Mouse (Mus musculus): Measurements from ENCODE around the gene Evl. TPM values are rescaled to one million over a fixed set of nuclear protein-coding genes. Genes with fewer than 3 reads are reported as not detected.
A peak's percentile ranks its signal among the peaks of the same experiment; 100 is the strongest.

Gene Evl
- total RNA-seq, 2 experiments from 2014 or later, result 140 to 145 TPM

GRCm38 (mm10) chr12:108591586-108591985 lies 37.1 kb downstream of the Evl start:
- DNase-seq, result no peak

- no peak for DNase-seq
Observed at GRCm38 (mm10) chr12:108592866-108593265, 38.3 kb downstream of the Evl start.

GRCm38 (mm10) chr12:108600864-108601263 lies 46.3 kb downstream of the Evl start:
- DNase-seq, result no peak

GRCm38 (mm10) chr12:108601326-108601725 lies 46.8 kb downstream of the Evl start:
- no peak for DNase-seq

GRCm38 (mm10) chr12:108604546-108604945 lies 50.0 kb downstream of the Evl start:
- no peak for DNase-seq

- peak; percentile 9 for DNase-seq
Observed at GRCm38 (mm10) chr12:108605521-108606281, 51.2 kb downstream of the Evl start.

- no peak for DNase-seq
Observed at GRCm38 (mm10) chr12:108606321-108606720, 51.8 kb downstream of the Evl start.

- DNase-seq, result no peak
Observed at GRCm38 (mm10) chr12:108609446-108609845, 54.9 kb downstream of the Evl start.

- DNase-seq, result no peak
Observed at GRCm38 (mm10) chr12:108610255-108610654, 55.7 kb downstream of the Evl start.

GRCm38 (mm10) chr12:108613081-108613480 lies 58.6 kb downstream of the Evl start:
- DNase-seq, result peak; percentile 69

- no peak for DNase-seq
Observed at GRCm38 (mm10) chr12:108617511-108617910, 63.0 kb downstream of the Evl start.

GRCm38 (mm10) chr12:108619853-108620416 lies 65.4 kb downstream of the Evl start:
- no peak for DNase-seq

- no peak for DNase-seq
Observed at GRCm38 (mm10) chr12:108622406-108622805, 67.9 kb downstream of the Evl start.

- DNase-seq, result no peak
Observed at GRCm38 (mm10) chr12:108629556-108629955, 75.0 kb downstream of the Evl start.

GRCm38 (mm10) chr12:108630741-108631688 lies 76.5 kb downstream of the Evl start:
- no peak for DNase-seq

- no peak for DNase-seq
Observed at GRCm38 (mm10) chr12:108632501-108632900, 78.0 kb downstream of the Evl start.

GRCm38 (mm10) chr12:108634031-108634430 lies 79.5 kb downstream of the Evl start:
- no peak for DNase-seq

GRCm38 (mm10) chr12:108635501-108635900 lies 81.0 kb downstream of the Evl start:
- DNase-seq, result no peak

- no peak for DNase-seq
Observed at GRCm38 (mm10) chr12:108637440-108637839, 82.9 kb downstream of the Evl start.

- DNase-seq, result no peak
Observed at GRCm38 (mm10) chr12:108639126-108639525, 84.6 kb downstream of the Evl start.

- no peak for DNase-seq
Observed at GRCm38 (mm10) chr12:108642019-108642418, 87.5 kb downstream of the Evl start.

- DNase-seq, result no peak
Observed at GRCm38 (mm10) chr12:108646234-108646633, 91.7 kb downstream of the Evl start.

GRCm38 (mm10) chr12:108647784-108648183 lies 93.3 kb downstream of the Evl start:
- no peak for DNase-seq

Measured in heart, postnatal 4 days (tissue).